Mouse (Mus musculus): ENCODE measurements at regions not wholly inside any gene's neighbourhood (a gene's known extent, or its start where the extent isn't known, plus 50 kb on each side); places are given as distances from the start of the nearest gene placed in this dataset.
"Not testable (repeated sequence)": the region's sequence is repeated elsewhere in the genome, so short reads cannot be mapped to it uniquely, and the experiment has no call there.

- H3K36me3 ChIP-seq (replicated peaks; ENCODE audit: control insufficient read depth, insufficient read depth); H3K27ac ChIP-seq; DNase-seq (ENCODE audit: low spot score); H3K9me3 ChIP-seq (ENCODE audit: control insufficient read depth, low read length); ATAC-seq (ENCODE audit: low FRiP score); H3K4me3 ChIP-seq (replicated peaks; ENCODE audit: low read length); H3K4me2 ChIP-seq (replicated peaks); H3K27me3 ChIP-seq (ENCODE audit: control insufficient read depth, insufficient read depth, low read length); H3K4me1 ChIP-seq (replicated peaks; ENCODE audit: control insufficient read depth, insufficient read depth, low read length); H3K9ac ChIP-seq: not testable (repeated sequence)
- WGBS, result no CpG with 5 or more reads among the region's 6 CpGs
Observed at GRCm38 (mm10) chr14:53020152-53020551, 524.6 kb upstream of the Olfr1507 start.

GRCm38 (mm10) chr14:53007741-53008140 lies 512.2 kb upstream of the Olfr1507 start:
- H3K4me3 ChIP-seq (replicated peaks; ENCODE audit: low read length); DNase-seq (ENCODE audit: low spot score); H3K9ac ChIP-seq; H3K4me1 ChIP-seq (replicated peaks; ENCODE audit: control insufficient read depth, insufficient read depth, low read length); H3K9me3 ChIP-seq (ENCODE audit: control insufficient read depth, low read length); ATAC-seq (ENCODE audit: low FRiP score); H3K27me3 ChIP-seq (ENCODE audit: control insufficient read depth, insufficient read depth, low read length); H3K27ac ChIP-seq; H3K4me2 ChIP-seq (replicated peaks); H3K36me3 ChIP-seq (replicated peaks; ENCODE audit: control insufficient read depth, insufficient read depth): not testable (repeated sequence)
- no CpG with 5 or more reads among the region's 5 CpGs for WGBS

- not testable (repeated sequence) for ATAC-seq (ENCODE audit: low FRiP score); H3K4me3 ChIP-seq (replicated peaks; ENCODE audit: low read length); H3K9ac ChIP-seq; H3K4me2 ChIP-seq (replicated peaks); H3K27me3 ChIP-seq (ENCODE audit: control insufficient read depth, insufficient read depth, low read length); H3K9me3 ChIP-seq (ENCODE audit: control insufficient read depth, low read length); H3K36me3 ChIP-seq (replicated peaks; ENCODE audit: control insufficient read depth, insufficient read depth); DNase-seq (ENCODE audit: low spot score); H3K4me1 ChIP-seq (replicated peaks; ENCODE audit: control insufficient read depth, insufficient read depth, low read length); H3K27ac ChIP-seq
- no CpG with 5 or more reads among the region's 4 CpGs for WGBS
Observed at GRCm38 (mm10) chr14:53007323-53007722, 511.8 kb upstream of the Olfr1507 start.

GRCm38 (mm10) chr14:53001289-53001688 lies 505.7 kb upstream of the Olfr1507 start:
- not testable (repeated sequence) for H3K9me3 ChIP-seq (ENCODE audit: control insufficient read depth, low read length); DNase-seq (ENCODE audit: low spot score); H3K27me3 ChIP-seq (ENCODE audit: control insufficient read depth, insufficient read depth, low read length); H3K9ac ChIP-seq; H3K4me2 ChIP-seq (replicated peaks); H3K27ac ChIP-seq; H3K4me3 ChIP-seq (replicated peaks; ENCODE audit: low read length); H3K36me3 ChIP-seq (replicated peaks; ENCODE audit: control insufficient read depth, insufficient read depth); ATAC-seq (ENCODE audit: low FRiP score); H3K4me1 ChIP-seq (replicated peaks; ENCODE audit: control insufficient read depth, insufficient read depth, low read length)
- 85% methylated on average over 1 of the region's 1 CpGs for WGBS

GRCm38 (mm10) chr14:52992106-52992760 lies 496.7 kb upstream of the Olfr1507 start:
- WGBS, result 35% methylated on average over 1 of the region's 4 CpGs
- H3K36me3 ChIP-seq (replicated peaks; ENCODE audit: control insufficient read depth, insufficient read depth); H3K9me3 ChIP-seq (ENCODE audit: control insufficient read depth, low read length); H3K4me3 ChIP-seq (replicated peaks; ENCODE audit: low read length); H3K9ac ChIP-seq; H3K27me3 ChIP-seq (ENCODE audit: control insufficient read depth, insufficient read depth, low read length); ATAC-seq (ENCODE audit: low FRiP score); DNase-seq (ENCODE audit: low spot score); H3K27ac ChIP-seq; H3K4me1 ChIP-seq (replicated peaks; ENCODE audit: control insufficient read depth, insufficient read depth, low read length); H3K4me2 ChIP-seq (replicated peaks): not testable (repeated sequence)

- H3K9me3 ChIP-seq (ENCODE audit: control insufficient read depth, low read length); DNase-seq (ENCODE audit: low spot score); H3K27ac ChIP-seq; H3K4me3 ChIP-seq (replicated peaks; ENCODE audit: low read length); H3K9ac ChIP-seq; H3K4me1 ChIP-seq (replicated peaks; ENCODE audit: control insufficient read depth, insufficient read depth, low read length); H3K4me2 ChIP-seq (replicated peaks); H3K27me3 ChIP-seq (ENCODE audit: control insufficient read depth, insufficient read depth, low read length); H3K36me3 ChIP-seq (replicated peaks; ENCODE audit: control insufficient read depth, insufficient read depth): not testable (repeated sequence)
- ATAC-seq (ENCODE audit: low FRiP score), result peak; percentile 64
- no CpG with 5 or more reads among the region's 3 CpGs for WGBS
Observed at GRCm38 (mm10) chr14:52991328-52991665, 495.7 kb upstream of the Olfr1507 start.

- H3K4me1 ChIP-seq (replicated peaks; ENCODE audit: control insufficient read depth, insufficient read depth, low read length); H3K9me3 ChIP-seq (ENCODE audit: control insufficient read depth, low read length); H3K9ac ChIP-seq; H3K4me2 ChIP-seq (replicated peaks); H3K27ac ChIP-seq; H3K36me3 ChIP-seq (replicated peaks; ENCODE audit: control insufficient read depth, insufficient read depth); DNase-seq (ENCODE audit: low spot score); H3K27me3 ChIP-seq (ENCODE audit: control insufficient read depth, insufficient read depth, low read length); H3K4me3 ChIP-seq (replicated peaks; ENCODE audit: low read length): not testable (repeated sequence)
- no CpG with 5 or more reads among the region's 12 CpGs for WGBS
- peak; percentile 65 for ATAC-seq (ENCODE audit: low FRiP score)
Observed at GRCm38 (mm10) chr14:52990569-52991327, 495.2 kb upstream of the Olfr1507 start.

- not testable (repeated sequence) for DNase-seq (ENCODE audit: low spot score); H3K4me3 ChIP-seq (replicated peaks; ENCODE audit: low read length); H3K27me3 ChIP-seq (ENCODE audit: control insufficient read depth, insufficient read depth, low read length); H3K36me3 ChIP-seq (replicated peaks; ENCODE audit: control insufficient read depth, insufficient read depth); ATAC-seq (ENCODE audit: low FRiP score); H3K4me1 ChIP-seq (replicated peaks; ENCODE audit: control insufficient read depth, insufficient read depth, low read length); H3K27ac ChIP-seq; H3K9me3 ChIP-seq (ENCODE audit: control insufficient read depth, low read length); H3K9ac ChIP-seq; H3K4me2 ChIP-seq (replicated peaks)
- 70% methylated on average over 1 of the region's 1 CpGs for WGBS
Observed at GRCm38 (mm10) chr14:52989940-52990339, 494.4 kb upstream of the Olfr1507 start.

GRCm38 (mm10) chr14:52988563-52988962 lies 493.0 kb upstream of the Olfr1507 start:
- H3K9ac ChIP-seq; H3K9me3 ChIP-seq (ENCODE audit: control insufficient read depth, low read length); H3K4me1 ChIP-seq (replicated peaks; ENCODE audit: control insufficient read depth, insufficient read depth, low read length); H3K4me3 ChIP-seq (replicated peaks; ENCODE audit: low read length); H3K4me2 ChIP-seq (replicated peaks); H3K27ac ChIP-seq; ATAC-seq (ENCODE audit: low FRiP score); H3K36me3 ChIP-seq (replicated peaks; ENCODE audit: control insufficient read depth, insufficient read depth); H3K27me3 ChIP-seq (ENCODE audit: control insufficient read depth, insufficient read depth, low read length); DNase-seq (ENCODE audit: low spot score): not testable (repeated sequence)
- no CpG with 5 or more reads among the region's 6 CpGs for WGBS
